Mouse (Mus musculus): Measurements from ENCODE around the gene Ctns.
A peak's percentile ranks its signal among the peaks of the same experiment; 100 is the strongest.

Ctns gene

GRCm38 (mm10) chr11:73137591-73138501, 61.0 kb downstream of the Ctns start, which contains the start of gene Haspin:
TSS of gene Haspin (minus strand) at chr11:73138294.
- peak; percentile 76 for DNase-seq

- DNase-seq = no peak
Measured at GRCm38 (mm10) chr11:73137116-73137515, 61.7 kb downstream of the Ctns start.

- no peak for DNase-seq
Measured at GRCm38 (mm10) chr11:73136587-73136986, 62.3 kb downstream of the Ctns start.

- DNase-seq = no peak
Measured at GRCm38 (mm10) chr11:73134222-73134621, 64.6 kb downstream of the Ctns start.

Measured in cerebellum, adult 11-12 months (tissue).